Mouse (Mus musculus) layer of hippocampus, adult 11-12 months (tissue): ENCODE data around the gene Kcnip4.

Source experiments
- DNase-seq: peaks from one replicate; pipeline ENCODE4 v3.0.0; 2022; ENCODE audit warnings: low spot score

Gene Kcnip4

DNA sequence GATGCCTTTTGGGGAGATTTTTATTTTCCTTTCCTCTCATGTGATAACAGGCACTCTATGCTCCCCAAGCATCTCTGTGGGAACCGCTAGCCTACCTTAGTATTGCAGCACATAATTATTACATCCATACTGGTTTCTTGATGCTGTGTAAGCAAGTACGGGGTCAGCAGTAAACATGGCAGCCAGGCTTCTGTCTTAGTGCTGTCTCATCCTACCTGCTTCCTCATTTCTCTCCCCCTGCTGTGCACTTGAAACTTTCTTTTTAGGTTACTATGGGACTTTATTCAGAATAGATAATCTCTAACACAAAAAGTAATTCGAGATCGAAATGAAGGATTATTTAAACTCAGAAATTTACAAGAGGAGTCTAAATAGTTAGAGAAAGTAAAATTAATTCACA is 973.0 kb downstream of the Kcnip4 start:
- no peak for DNase-seq

DNA sequence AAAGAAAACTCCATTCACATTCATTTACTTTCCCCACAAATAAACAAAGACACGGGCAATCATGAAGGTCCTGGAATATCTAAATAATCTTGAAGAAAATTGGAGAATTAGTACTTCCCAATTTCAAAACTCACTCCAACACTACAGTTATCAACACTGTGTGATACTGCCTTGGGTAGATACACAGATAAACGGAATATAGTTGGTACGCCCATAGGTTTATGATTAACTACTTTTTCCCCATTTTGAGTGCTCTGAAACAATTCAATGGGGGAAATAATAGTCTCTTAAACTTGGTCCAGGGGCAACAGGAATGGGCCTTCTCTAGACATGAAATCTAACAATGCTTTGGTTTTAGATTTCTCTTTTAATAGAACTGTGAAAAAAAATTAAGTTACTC is 978.9 kb downstream of the Kcnip4 start:
- DNase-seq = no peak

DNA sequence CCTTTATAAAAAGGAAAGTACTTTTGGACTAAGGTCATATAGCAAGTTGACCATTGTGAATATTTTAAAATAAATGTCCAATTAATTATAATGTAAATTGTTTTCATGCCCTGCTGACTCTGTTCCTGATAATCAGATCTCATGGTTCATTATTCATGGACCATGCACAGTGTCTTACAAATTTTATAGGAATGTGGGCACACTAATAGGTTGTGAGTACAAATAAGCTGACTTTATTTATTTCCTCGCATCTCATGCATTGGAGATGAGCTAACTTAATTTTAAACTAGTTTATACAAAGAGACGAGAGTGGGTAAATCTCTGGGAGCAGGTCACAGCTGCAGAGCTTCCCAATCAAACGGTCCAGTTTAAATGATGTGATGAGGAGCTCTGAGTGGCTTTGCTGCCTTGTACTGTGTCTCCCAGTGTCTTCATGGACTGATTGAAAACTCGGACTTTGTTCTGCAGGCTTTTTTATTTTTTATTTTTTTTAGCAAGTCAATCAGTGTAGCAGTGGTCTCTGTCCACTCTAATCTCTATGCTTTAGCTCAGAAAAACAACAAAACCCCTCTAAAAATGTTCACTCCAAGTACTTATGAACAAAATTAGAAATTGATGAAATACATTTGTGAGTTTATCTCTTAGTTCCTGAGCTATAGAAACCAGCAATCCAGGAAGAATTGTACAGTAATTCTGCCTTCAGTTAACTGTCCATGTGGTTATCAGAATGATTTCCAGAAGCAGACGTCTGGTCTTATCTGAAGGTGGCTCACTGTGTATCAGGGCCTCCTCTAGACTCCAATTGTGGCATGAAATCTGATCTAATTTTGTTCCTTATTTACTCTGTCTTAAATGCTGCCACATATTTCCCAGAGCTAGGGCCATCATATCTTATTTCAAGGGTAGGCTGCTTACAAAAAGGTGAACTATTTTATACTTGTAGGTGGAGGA is 979.6 kb downstream of the Kcnip4 start:
- DNase-seq = no peak

DNA sequence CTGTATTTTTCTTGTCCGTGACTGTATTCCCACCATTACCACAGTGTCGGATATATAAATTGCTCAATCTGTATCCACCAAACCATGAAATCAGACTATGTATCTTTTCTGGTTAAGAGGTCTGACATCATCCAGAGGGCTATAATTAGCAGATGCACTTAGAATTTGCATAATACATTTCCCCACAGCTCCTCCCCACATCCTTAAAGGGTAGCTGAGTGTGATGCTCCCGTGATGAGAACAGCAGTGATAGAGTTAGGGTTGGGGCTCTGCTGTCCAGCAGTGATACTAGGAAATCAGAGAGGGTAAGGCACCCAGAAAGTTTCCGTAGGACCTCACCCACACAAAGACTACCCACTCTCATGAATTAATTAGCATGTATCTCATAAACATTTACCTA is 1006.7 kb downstream of the Kcnip4 start:
- no peak for DNase-seq

DNA sequence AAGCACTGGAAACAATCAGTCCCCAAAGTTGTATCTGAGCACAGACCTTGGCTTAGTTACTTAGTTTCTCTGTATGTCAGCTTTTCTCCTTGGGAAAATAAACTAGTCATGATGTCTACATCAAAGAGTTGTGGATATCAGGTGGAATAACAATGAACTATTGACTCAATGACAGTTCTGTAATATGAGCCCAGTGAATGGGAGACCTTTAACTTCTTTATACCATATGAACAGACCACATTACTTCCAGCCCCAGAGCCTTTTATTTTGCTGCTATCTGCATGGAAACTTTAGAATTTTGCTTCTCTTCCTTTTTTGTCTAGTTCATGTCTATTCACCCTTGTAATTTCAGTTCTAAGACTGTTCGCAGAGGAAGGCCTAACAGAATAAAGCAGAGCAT is 1011.4 kb downstream of the Kcnip4 start:
- no peak for DNase-seq

DNA sequence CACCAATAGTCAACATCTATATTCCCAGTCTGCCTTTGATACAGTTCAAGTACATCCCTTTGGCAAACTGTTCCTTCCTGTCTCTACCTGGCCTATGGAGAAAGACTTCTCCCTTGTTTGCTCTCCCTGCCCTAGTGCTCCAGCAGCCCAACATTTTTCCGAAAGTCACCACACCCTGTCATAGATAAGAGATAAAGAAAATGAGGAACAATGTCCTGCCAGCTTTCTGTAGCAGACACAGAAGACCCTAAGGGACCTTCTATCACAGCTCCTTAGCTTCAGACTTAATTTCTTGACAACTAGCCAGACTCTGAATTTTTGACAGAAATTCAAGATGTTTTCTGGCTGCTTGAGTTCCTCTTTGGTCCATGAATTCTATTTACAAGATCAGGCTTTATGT is 1013.4 kb downstream of the Kcnip4 start:
- DNase-seq = no peak

DNA sequence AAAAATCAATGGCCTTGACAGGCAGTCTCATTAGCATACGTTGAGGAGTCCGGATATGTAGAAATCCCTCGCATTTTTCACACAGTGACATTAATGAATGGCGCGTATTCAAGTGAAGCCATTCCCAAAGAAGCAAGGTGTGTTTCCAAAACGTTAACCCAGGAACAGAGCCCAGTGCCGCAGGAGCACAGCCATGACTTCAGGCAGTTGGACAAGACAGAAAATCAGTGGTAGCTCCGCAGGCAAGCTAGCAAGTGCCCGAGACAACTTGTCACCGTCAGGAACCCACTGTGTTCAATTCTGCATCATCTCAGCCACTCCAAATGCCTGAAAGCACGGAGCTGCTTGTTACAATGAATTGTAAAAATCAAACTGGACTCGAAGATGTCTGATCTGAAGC is 1014.5 kb downstream of the Kcnip4 start:
- no peak for DNase-seq

DNA sequence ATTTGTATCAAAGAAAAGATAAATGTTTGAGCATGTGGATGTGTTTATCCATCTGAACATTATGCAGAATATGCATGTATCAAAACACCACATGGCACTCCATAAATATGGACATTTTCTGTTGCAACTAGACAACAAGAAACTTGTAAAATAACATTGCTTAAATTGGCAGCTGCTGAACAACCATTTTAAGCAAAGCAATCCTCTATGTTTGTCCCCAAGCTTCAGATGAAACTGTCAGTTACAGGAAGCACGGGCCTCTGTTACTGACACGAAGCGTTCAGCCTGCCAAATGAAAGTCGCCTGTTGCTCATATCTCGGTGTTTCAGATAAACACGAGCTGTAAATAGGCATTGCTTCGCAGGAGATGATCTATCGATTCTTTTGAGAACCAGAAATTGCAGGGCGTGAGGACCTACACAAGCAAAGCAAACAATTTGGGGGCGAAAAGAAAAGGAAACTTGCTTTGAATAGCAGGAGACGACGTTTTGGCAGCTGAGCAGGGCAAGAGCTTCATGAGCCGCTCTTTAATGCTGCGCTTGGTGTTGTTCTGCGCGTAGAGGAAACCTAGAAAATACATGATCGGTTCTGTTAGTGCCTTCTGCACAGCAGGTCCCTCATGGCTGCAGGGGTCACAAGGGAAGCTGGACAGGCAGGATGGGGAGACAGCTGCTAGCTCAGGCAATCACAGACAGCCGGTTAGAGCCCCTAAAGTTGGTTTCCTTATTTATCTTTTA is 1015.3 kb downstream of the Kcnip4 start:
- peak; percentile 22 for DNase-seq

DNA sequence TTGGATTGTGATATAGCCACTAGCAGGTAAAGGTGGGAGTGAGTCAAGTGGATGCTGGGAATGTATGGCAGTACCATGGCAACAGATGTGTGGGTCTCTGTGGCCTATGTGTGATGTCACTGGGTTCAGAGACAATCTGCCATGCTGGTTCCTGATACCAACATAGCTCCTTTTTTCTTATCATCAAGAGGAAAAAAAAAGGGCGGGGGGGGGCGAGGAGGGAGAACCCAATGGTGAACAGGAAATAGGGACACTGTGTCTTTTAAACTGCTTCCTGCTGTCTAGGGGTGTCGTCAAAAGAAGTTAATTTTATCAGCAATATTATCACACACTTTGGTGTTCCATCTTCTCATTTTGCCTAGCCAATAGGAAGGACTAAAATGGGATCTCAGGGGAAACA is 1021.6 kb downstream of the Kcnip4 start:
- no peak for DNase-seq

DNA sequence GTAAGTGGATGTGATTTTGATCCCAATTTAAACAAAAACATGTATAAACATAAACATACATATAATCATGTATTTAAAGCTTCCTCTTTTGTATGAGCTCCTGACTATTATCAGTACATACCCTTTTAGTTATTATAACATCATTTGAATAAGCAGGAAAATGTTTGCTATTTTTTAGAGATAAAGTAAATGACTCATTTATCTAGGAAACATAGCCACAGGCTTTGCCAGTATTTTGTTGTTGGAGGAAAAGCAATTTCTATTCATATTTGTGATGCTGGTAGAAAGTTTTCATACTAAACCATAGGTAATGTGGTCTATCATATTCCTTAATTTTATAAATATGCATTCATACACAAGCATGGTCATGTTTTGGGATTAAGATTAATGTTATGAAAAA is 1022.3 kb downstream of the Kcnip4 start:
- no peak for DNase-seq

DNA sequence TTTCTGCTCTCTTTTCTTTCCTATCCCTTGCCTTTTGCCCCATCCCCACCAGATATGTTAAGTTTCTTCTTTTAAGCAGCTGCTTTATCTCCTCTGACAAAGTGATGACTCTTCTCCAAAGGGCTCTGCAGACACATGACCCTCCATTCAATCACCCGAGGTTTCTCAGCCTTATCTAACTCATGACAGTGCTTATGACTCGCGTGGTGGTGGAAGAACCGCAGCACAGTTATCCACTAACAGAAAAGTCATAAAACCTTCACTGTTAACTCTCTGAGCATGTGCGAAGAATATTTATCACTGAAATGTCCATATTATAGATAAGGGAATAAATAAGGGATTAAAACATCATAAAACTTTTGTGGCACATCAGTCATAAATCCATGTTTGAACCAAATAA is 1024.5 kb downstream of the Kcnip4 start:
- no peak for DNase-seq

DNA sequence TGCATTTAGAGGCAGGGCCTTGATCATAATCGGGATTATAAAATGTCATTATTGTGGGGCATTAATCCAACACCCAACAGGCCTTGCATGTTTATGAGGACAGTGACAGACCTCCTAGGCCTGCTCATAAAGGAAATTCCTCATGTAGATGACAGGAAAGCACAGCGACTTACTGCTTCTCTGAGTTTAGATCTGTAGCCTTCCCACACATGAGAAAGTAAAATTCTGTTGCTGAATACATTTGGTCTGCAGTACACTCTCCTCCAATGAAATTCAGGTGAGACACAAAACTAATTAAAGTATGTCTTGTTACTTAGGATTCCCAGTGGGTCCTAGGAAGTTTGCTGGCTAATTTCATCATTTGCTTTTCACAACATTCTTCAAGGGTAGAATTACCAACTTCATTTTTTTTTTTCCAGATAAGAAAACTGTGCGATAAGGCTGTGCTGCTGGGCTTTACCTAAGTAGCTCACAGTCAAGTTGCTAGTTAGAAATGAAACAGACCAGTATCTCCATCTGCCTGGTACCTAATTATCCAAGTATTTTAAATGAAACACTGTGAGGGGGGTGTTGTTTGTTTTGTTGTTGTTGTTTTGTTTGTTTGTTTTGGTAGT is 1033.7 kb downstream of the Kcnip4 start:
- DNase-seq = no peak

DNA sequence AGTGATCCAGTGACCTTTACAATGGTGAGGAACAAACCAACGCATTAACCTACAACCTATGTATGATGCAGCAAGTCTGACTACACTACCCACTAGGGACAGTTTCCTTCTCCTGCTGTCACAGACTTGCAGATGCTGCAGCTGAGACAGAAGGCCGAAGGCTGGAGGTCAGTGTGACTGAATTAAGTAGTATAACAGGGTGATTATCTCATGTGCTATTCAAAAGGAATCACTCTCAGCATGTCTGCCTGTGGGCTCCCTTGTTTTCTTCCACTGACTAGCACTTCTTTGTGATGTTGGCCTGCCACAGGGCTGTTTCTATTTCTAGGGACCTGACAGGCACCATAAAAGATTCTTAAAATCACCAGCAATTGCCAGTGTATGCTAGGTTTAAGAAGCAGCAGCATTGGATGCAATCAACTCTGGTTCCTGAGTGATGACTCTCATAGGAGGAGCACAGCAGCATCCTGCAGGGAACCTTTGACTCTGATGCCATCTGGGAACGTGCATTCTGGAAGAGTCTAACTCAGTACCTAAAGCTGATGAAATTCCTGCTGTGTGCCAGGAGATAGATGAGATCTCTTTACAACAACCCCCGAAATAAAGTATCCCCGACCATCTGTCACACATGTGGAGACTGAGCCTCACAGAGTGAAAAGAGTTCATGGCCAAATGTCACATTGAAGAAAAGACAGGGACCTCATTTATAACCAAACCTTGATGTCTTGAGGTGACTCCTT is 1035.0 kb downstream of the Kcnip4 start:
- no peak for DNase-seq

DNA sequence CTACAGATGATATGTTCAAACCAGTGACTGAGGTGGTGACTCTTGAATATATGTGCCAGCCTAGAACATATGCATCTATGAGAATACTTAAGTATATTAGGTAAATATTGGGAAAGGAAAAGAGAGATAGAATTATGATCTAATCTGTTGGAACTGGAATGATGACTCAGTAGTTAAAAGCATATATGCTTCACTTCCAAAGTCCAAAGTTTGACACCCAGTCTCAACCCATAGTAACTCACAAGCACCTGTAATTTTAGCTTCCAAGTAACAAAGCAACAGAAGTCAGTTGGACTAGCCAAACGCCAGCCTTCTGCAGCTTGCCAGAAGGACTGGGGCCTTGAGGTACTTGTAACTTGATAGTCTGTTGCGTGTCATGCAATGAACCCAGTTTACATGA is 1041.6 kb downstream of the Kcnip4 start:
- DNase-seq = no peak

DNA sequence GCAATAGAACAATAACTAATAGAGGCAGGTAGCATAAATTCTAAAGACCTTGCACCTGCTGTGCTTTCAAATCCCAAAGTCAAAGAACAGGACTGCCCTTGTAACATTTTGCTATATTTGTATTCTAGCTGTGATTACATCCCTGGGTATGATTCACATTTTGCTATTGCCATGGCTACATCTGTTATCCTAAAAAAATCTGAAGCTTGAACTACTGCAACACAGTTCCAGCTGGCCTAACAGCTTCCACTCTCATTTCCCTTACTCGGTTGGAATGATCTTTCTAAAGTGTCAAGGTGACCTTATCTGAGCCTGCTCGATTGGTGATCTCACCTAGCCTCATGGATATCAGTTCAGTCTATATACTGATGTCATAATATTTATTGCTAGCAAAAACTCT is 1064.5 kb downstream of the Kcnip4 start:
- peak; percentile 11 for DNase-seq

DNA sequence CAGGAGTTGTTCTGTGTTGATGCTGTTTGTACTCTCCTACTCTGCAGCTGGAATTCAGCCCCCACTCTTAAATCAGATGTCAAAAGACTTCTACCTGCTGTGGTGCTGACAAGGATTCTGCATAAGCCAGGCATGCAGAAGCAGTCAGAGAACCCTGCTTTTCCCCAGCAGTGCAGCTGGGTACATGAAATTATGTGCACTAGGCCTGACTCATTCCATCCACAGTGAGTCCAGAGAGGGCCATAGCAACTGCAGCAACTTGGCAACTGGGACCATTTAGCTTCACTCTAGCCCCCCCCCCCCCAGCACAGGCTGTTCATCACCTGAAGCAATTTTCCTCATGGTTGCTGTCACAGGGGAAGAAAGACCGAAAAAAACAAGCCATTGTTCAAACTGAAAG is 1075.8 kb downstream of the Kcnip4 start:
- DNase-seq = no peak

DNA sequence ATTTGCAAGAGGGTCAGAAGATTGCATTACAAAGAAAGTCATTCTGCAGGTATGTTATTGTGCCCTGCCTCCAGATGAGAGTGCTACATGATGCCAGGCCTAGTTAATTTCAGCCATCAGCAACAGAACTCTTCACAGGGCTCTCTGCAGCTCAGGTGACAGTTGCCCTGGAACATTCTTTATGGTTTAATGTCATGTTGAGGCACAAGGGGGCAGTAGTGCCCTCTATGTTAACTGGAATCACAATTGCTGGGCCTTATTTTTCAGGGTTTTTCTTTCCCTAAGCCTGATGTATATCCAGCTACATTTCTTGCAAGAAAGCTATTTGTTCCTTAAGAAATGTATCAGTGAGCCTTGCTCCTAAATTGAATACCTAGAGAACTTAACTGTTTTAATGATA is 1094.2 kb downstream of the Kcnip4 start:
- peak; percentile 46 for DNase-seq

DNA sequence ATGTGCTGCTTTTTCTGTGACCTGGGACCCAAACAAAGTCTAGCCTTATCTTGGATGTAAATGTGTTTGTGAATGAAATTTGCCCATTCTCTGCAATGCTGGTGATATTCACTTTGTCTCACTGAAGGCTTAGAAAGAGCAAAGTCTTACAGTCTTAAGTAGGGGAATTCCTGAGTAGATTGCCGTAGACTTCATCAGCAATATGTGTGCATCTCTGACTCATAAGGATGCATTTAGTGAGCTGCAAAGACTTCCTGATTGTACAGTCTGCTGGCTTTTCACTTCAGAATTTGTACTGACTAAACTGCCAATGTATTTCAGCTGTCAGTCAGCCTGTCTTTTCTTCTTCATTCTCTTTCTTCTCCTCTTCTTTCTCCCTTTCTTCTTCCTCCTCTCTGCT is 1102.8 kb downstream of the Kcnip4 start:
- DNase-seq = no peak

DNA sequence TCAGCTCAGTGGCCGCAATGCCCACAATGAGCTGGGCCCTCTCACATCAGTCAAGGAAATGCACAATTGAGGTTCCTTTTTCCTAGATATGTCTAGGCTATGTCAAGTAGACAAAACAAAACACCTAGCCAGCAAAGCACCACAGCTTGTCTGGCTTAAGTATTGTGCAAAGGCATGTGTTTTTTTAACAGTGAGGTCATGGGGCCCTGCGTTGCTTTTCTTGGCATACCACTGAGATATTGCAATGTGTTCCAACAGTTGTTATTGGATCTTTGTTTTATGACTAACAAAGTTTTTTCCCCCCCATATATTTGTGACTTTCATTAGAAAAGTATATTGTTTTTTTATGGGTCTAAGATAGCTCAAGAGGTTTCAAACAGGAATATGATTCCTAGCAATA is 1105.0 kb downstream of the Kcnip4 start:
- DNase-seq = no peak

DNA sequence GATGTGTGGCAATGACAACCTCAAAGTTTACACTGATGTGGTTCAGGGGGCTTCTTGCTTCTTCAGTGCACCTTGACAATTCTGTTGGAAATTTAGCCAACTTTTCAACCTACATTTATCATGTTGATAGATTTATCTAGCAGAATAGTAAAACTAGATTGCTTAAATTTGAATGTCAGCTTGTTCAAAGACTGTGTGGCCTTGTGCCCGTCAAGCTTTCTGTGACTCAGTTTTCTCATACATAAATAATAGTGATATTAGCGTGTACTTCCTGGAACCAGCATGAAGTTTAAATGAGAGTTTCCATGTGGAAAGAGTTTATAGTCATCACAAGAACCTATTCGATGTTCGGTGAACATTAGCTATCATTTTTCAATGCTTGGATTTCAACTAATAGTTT is 1112.4 kb downstream of the Kcnip4 start:
- DNase-seq = no peak

DNA sequence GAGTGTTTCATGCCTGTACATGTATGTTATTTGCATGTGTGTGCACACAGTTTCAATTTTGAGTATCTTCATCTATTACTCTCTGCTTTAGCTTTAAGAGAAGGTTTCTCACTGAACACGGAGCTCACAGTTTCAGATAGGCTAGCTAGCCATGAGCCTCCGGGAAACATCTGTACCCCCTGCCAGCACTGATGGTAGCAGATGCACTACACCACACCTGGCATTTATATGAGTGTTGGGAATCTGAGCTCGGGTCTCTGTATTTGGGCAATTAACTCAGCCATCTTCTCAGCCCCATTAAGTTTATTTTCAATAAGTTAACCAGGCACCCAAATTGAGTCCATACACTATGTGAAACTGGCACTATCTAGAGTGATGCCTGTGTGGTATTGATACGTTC is 1113.2 kb downstream of the Kcnip4 start:
- DNase-seq = no peak

DNA sequence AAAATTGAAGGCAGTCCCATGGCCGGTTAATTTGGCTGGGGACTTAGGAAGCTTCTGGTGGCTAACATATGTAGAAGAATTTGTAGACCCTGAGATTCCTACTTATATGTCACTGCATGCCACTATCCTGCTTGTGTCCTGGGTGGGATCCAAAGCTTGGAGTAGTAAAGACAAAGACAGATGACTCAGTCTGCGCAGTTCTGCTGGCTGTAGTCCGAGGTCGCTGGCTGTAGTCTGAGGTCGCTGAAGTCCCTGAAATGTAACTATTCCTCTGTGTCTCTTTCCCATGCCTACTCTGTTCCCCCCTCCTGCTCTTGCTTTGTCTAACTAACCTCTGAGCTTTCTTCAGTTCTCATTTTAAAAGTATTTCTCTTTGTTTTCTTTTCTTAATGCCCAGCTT is 1114.4 kb downstream of the Kcnip4 start:
- no peak for DNase-seq
